Mouse (Mus musculus) MEL (cell line): ENCODE data around the gene Slc7a8.

Experiments
- CTCF ChIP-seq, 3 experiments: IDR thresholded peaks in 2 of 3; conservative IDR thresholded peaks in 1 of 3; 2 replicates each; pipeline ENCODE4 v1.5.1; 2011 to 2012; ENCODE audit warnings: low read length in 3 of 3, low read depth in 2 of 3, mild to moderate bottlenecking in 2 of 3, improper control_type of control experiment in 1 of 3, inconsistent platforms in 1 of 3, mixed read lengths in 1 of 3, moderate library complexity in 1 of 3; ENCODE audit not compliant: control insufficient read depth in 1 of 3, insufficient read depth in 1 of 3, poor library complexity in 1 of 3, severe bottlenecking in 1 of 3
- E2F4 ChIP-seq: IDR thresholded peaks from 2 replicates; pipeline ENCODE4 v1.6.1; 2011; ENCODE audit warnings: low read depth, low read length, improper control_type of control experiment, borderline replicate concordance
- ELF1 ChIP-seq: IDR thresholded peaks from 2 replicates; pipeline ENCODE4 v1.6.1; 2014; ENCODE audit warnings: low read depth, mild to moderate bottlenecking, inconsistent platforms, low read length, improper control_type of control experiment, moderate library complexity
- MAX ChIP-seq: IDR thresholded peaks from 2 replicates; pipeline ENCODE4 v1.6.1; 2011; ENCODE audit warnings: low read length, improper control_type of control experiment
- MAZ ChIP-seq: IDR thresholded peaks from 2 replicates; pipeline ENCODE4 v1.6.1; 2012; ENCODE audit warnings: low read depth, mild to moderate bottlenecking, inconsistent platforms, low read length, improper control_type of control experiment
- POLR2A ChIP-seq, 2 experiments: IDR thresholded peaks; 2 replicates each; pipeline ENCODE4 v1.6.1; 2011 to 2012; ENCODE audit warnings: low read length in 2 of 2, mild to moderate bottlenecking in 2 of 2, control low read depth in 1 of 2, improper control_type of control experiment in 1 of 2, low read depth in 1 of 2, moderate library complexity in 1 of 2; ENCODE audit not compliant: control insufficient read depth in 1 of 2, insufficient read depth in 1 of 2, poor library complexity in 1 of 2
- RCOR1 ChIP-seq: IDR thresholded peaks from 2 replicates; pipeline ENCODE4 v1.6.1; 2012; ENCODE audit warnings: low read depth, mild to moderate bottlenecking, inconsistent platforms, low read length, improper control_type of control experiment
- SMC3 ChIP-seq: IDR thresholded peaks from 2 replicates; pipeline ENCODE4 v1.6.1; 2011; ENCODE audit warnings: low read depth, low read length, improper control_type of control experiment
- USF1 ChIP-seq: IDR thresholded peaks from 2 replicates; pipeline ENCODE4 v1.6.1; 2014; ENCODE audit warnings: low read depth, mild to moderate bottlenecking, inconsistent platforms, low read length, improper control_type of control experiment, moderate library complexity
- ZC3H11A ChIP-seq: IDR thresholded peaks from 2 replicates; pipeline ENCODE4 v1.6.1; 2012; ENCODE audit warnings: low read depth, mild to moderate bottlenecking, inconsistent platforms, low read length, improper control_type of control experiment
- ZNF384 ChIP-seq: IDR thresholded peaks from 2 replicates; pipeline ENCODE4 v1.6.1; 2012; ENCODE audit warnings: low read depth, mild to moderate bottlenecking, inconsistent platforms, low read length, improper control_type of control experiment

DNA sequence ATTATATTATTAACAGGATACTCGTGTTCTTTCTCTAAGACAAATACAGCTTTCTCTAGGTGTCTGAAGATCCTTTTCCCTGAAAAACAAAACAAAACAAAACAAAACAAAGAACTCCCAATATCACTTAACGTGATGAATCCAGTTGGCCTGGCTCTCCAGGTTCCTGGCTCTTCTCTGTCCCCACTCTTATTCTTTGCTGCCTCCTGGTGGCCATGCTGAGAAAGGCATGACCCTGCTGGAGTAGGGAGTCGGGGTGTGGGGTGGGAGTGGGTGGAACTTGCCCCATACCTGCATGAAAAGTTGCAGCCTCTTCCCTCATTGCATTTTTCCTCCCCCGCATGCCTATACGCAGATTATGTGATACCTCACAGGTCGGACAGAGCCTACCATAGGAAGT is 80.4 kb downstream of the Slc7a8 start:
- TF ChIP-seq POLR2A (IDR thresholded peaks at IDR 0.05; ENCODE audit: control insufficient read depth in 1 of 2, insufficient read depth in 1 of 2, low read depth in 1 of 2, low read length in 2 of 2, poor library complexity in 1 of 2) (no peak), SMC3 (peak; percentile 86), ZC3H11A (peak; percentile 81), CTCF (IDR thresholded peaks at IDR 0.05 in 2 of 3, conservative IDR thresholded peaks at IDR 0.05 in 1 of 3; ENCODE audit: control insufficient read depth in 1 of 3, insufficient read depth in 1 of 3, low read depth in 2 of 3, low read length in 3 of 3, poor library complexity in 1 of 3, severe bottlenecking in 1 of 3) (peak; percentile 89 to 94 (median 91)), MAX (no peak), RCOR1 (no peak), USF1 (no peak), E2F4 (no peak), ELF1 (no peak), MAZ (no peak), ZNF384 (no peak)
